Mouse (Mus musculus) kidney, adult 2 months (tissue): ENCODE measurements around the gene Ddx54.

Experiments
- CTCF ChIP-seq: fragments of 200-500 bp; conservative IDR thresholded peaks from 2 replicates; pipeline ENCODE4 v1.5.1; 2011; ENCODE audit warnings: low read depth, mild to moderate bottlenecking, control low read depth, low read length, moderate library complexity, mixed read lengths; ENCODE audit not compliant: insufficient read depth, insufficient read length
- POLR2A ChIP-seq: fragments of 200-500 bp; IDR thresholded peaks from one replicate; pipeline ENCODE4 v1.6.1; 2011; ENCODE audit warnings: low read depth, low read length, control low read depth

- TF ChIP-seq POLR2A: no peak
- no peak for TF ChIP-seq CTCF
Measured at GRCm38 (mm10) chr5:120579211-120579897, 33.2 kb upstream of the Ddx54 start.
